Mouse (Mus musculus) c-Kit-positive CD71-negative TER-119-negative erythroid progenitor cells, embryonic 14.5 days (primary cell): ENCODE measurements at regions not wholly inside any gene's neighbourhood (a gene's known extent, or its start where the extent isn't known, plus 50 kb on each side); places are given as distances from the start of the nearest gene placed in this dataset.

Experiments
- DNase-seq: peaks from one replicate; pipeline ENCODE4 v3.0.0-alpha.2; 2013; ENCODE audit warnings: low read depth

DNA sequence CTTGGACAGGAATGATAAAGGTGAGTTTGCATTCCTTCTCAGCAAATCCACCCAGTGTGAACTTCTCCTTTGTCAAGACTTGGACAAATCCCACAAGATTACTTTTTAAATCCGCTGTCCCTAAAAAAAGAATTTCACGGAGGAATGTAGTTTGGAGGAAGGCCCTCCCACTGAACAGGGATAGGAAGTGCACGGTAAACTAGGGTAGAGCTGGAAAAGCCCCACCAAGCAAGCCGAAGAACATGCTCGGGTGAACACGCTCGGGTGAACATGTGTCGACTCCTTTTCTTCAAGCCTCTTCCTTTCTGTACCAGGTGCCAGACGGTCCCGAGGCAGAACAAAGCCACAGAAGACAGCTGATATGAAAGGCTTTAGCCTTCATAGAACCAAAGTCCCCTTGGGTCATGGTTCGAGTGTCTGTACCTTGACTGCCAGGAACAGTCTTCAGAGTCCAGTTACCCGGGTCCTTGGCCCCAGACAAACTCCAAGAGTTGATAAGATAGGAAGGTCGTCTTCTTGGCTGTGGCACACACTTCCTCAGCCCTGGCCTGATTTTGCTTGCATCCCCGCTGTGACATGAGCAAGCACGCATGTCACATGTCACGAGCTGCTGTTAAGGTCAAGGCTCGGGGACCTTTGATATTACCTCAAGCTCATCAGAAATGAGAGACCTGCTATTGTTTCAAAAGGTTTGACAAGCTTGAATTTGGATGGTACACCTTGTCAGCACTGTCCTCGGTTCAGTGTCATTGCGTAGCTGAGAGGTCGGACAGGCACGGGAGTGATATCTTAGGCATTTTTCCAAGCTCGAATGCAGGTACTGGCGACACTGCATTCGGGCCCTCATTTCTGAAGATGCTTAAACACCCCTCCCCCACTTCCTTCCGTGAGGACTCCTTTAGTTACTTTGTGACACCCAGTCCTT is 51.5 kb upstream of the Ryk start:
- DNase-seq: no peak

DNA sequence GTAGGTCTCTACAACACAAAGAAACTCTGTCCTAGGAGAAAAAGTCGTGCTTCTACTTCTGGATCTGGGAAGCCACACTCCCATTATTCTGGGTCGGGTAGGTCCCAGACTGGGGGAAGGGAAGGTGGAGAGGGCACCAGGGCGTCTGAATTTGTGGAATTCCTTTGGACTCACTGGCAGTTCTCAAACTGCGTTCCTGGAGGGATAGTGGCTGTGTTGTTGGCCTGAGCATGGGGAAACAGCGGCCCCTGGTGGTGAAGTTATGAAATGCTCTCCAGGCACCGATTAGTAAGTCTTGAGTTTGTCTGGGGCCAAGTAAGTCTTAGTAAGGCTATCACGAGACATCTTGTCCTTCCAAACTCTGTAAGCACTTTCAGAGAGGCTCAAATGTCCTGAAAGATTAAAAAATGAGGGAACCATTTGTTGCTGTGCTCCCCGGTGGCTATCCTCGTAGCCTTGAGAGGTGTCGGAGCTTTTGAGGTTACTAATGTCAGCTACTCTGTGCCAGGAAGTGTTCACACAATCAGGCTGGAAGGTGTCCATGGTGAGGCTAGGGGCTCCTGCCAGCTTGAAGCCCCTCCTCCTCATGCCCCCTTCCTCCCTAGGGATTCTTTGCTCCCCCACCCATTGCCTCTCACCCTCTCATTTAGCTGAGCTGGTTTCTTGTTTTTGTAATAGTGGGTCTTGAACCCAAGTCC is 50.2 kb upstream of the Ryk start:
- DNase-seq: peak; percentile 68
